Mouse (Mus musculus) forebrain, postnatal 0 days (tissue): ENCODE measurements at regions not wholly inside any gene's neighbourhood (a gene's known extent, or its start where the extent isn't known, plus 50 kb on each side); places are given as distances from the start of the nearest gene placed in this dataset.
A peak's percentile ranks its signal among the peaks of the same experiment; 100 is the strongest.

ENCODE experiments used
- ATAC-seq: fragments of 200-750 bp; cut with Nextera tagmentation; 2 replicates; pipeline ENCODE4 v1.8.0; 2017; ENCODE audit warnings: mild to moderate bottlenecking, moderate library complexity
- DNase-seq: peaks from one replicate; pipeline ENCODE4 v3.0.0-alpha.2; 2015
- H3K27ac ChIP-seq: fragments of 300-500 bp; sonication (generic); 2 replicates; pipeline ENCODE4 v1.5.1; 2014; ENCODE audit warnings: low read depth, mild to moderate bottlenecking, antibody characterized with exemption, low read length, moderate library complexity, mixed read lengths
- H3K27me3 ChIP-seq: fragments of 300-500 bp; sonication (generic); 2 replicates; pipeline ENCODE4 v1.6.1; 2014; ENCODE audit warnings: mild to moderate bottlenecking, low read length, mixed read lengths; ENCODE audit not compliant: insufficient read depth
- H3K36me3 ChIP-seq: fragments of 300-500 bp; sonication (generic); 2 replicates; pipeline ENCODE4 v1.6.1; 2014; ENCODE audit warnings: mild to moderate bottlenecking, moderate library complexity; ENCODE audit not compliant: insufficient read depth
- H3K4me1 ChIP-seq: fragments of 300-500 bp; sonication (generic); 2 replicates; pipeline ENCODE4 v1.6.1; 2014; ENCODE audit warnings: antibody characterized with exemption; ENCODE audit not compliant: insufficient read depth
- H3K4me2 ChIP-seq: fragments of 300-500 bp; sonication (generic); 2 replicates; pipeline ENCODE4 v1.6.1; 2014; ENCODE audit warnings: low read depth, mild to moderate bottlenecking, moderate library complexity
- H3K4me3 ChIP-seq: fragments of 300-500 bp; sonication (generic); 2 replicates; pipeline ENCODE4 v1.5.1; 2014; ENCODE audit warnings: low read depth, low read length, mixed read lengths
- H3K9ac ChIP-seq: fragments of 300-500 bp; sonication (generic); 2 replicates; pipeline ENCODE4 v1.6.1; 2014; ENCODE audit warnings: mild to moderate bottlenecking
- H3K9me3 ChIP-seq: fragments of 300-500 bp; sonication (generic); 2 replicates; pipeline ENCODE4 v1.6.1; 2016; ENCODE audit warnings: low read length
- CTCF ChIP-seq: sonication (generic); IDR thresholded peaks from 2 replicates; pipeline ENCODE4 v1.5.1; 2016; ENCODE audit warnings: antibody characterized with exemption, control low read depth, low read depth
- WGBS: fragments of 180-500 bp; shearing (Covaris S2); extraction: QIAGEN DNeasy Blood & Tissue Kit; methylation state at CpG from one replicate; pipeline ENCODE4 v1.1.7; 2014; 5-methylcytosine and 5-hydroxymethylcytosine counted together

- Histone ChIP-seq H3K36me3 (no peaks in the 10 kb centered on the region), H3K9me3 (0 out of 2 replicates have a peak, but pooled peaks cover 3% of the 10 kb centered on the region), H3K4me3 (no peak overlapping the region), H3K4me2 (no peak overlapping the region), H3K27me3 (no peaks in the 10 kb centered on the region), H3K9ac (no peak overlapping the region), H3K4me1 (no peaks in the 10 kb centered on the region), H3K27ac (no peak overlapping the region)
- ATAC-seq (no peak), DNase-seq (no peak)
- 80% methylated on average over 7 of the region's 7 CpGs for WGBS
- TF ChIP-seq CTCF, result no peak
Measured at GRCm38 (mm10) chr15:59845158-59845739, 171.2 kb downstream of the 4933412E24Rik start.

- no peaks in the 10 kb centered on the region for H3K9me3 ChIP-seq
- H3K36me3 ChIP-seq, result no peaks in the 10 kb centered on the region
- WGBS, result 88% methylated on average over 5 of the region's 5 CpGs
- no peak overlapping the region for H3K27ac ChIP-seq
- no peak for TF ChIP-seq CTCF
- no peaks in the 10 kb centered on the region for H3K4me1 ChIP-seq
- DNase-seq, result no peak
- H3K27me3 ChIP-seq, result no peaks in the 10 kb centered on the region
- no peak overlapping the region for H3K4me3 ChIP-seq
- H3K4me2 ChIP-seq, result no peak overlapping the region
- H3K9ac ChIP-seq, result no peak overlapping the region
- ATAC-seq, result no peak
Measured at GRCm38 (mm10) chr15:59836631-59837030, 179.8 kb downstream of the 4933412E24Rik start.

- 81% methylated on average over 3 of the region's 3 CpGs for WGBS
- Histone ChIP-seq H3K27ac (no peak overlapping the region), H3K9ac (no peak overlapping the region), H3K9me3 (no peaks in the 10 kb centered on the region), H3K27me3 (no peaks in the 10 kb centered on the region), H3K4me2 (no peak overlapping the region), H3K36me3 (no peaks in the 10 kb centered on the region), H3K4me3 (no peak overlapping the region), H3K4me1 (no peaks in the 10 kb centered on the region)
- no peak for DNase-seq
- TF ChIP-seq CTCF, result no peak
- no peak for ATAC-seq
Measured at GRCm38 (mm10) chr15:59833232-59833631, 183.2 kb downstream of the 4933412E24Rik start.

GRCm38 (mm10) chr15:59831481-59831880 lies 184.9 kb downstream of the 4933412E24Rik start:
- WGBS, result 88% methylated on average over 2 of the region's 2 CpGs

GRCm38 (mm10) chr15:59830553-59831462 lies 185.6 kb downstream of the 4933412E24Rik start:
- no peak for ATAC-seq
- no peak overlapping the region for H3K9ac ChIP-seq

More at GRCm38 (mm10) chr15:59831481-59831880, 184.9 kb downstream of the 4933412E24Rik start:
- ATAC-seq (no peak), DNase-seq (no peak)
- no peak overlapping the region for H3K4me3 ChIP-seq
- H3K4me2 ChIP-seq, result no peak overlapping the region
- no peaks in the 10 kb centered on the region for H3K4me1 ChIP-seq
- TF ChIP-seq CTCF, result no peak
- no peak overlapping the region for H3K9ac ChIP-seq
- H3K27ac ChIP-seq, result no peak overlapping the region
- no peaks in the 10 kb centered on the region for H3K36me3 ChIP-seq
- no peaks in the 10 kb centered on the region for H3K9me3 ChIP-seq
- H3K27me3 ChIP-seq, result no peaks in the 10 kb centered on the region

GRCm38 (mm10) chr15:59828421-59828820 lies 188.0 kb downstream of the 4933412E24Rik start:
- Histone ChIP-seq H3K4me2 (peak overlapping the region; percentile 17; the same call in 1 of the 2 replicates), H3K27me3 (no peaks in the 10 kb centered on the region), H3K9ac (no peak overlapping the region), H3K9me3 (no peaks in the 10 kb centered on the region), H3K27ac (no peak overlapping the region), H3K4me3 (no peak overlapping the region), H3K36me3 (no peaks in the 10 kb centered on the region), H3K4me1 (no peaks in the 10 kb centered on the region)
- ATAC-seq (peak; percentile 87), DNase-seq (peak; percentile 82)
- TF ChIP-seq CTCF, result peak; percentile 91
- 17% methylated on average over 5 of the region's 5 CpGs for WGBS

More at GRCm38 (mm10) chr15:59830553-59831462, 185.6 kb downstream of the 4933412E24Rik start:
- TF ChIP-seq CTCF, result no peak
- Histone ChIP-seq H3K27me3 (no peaks in the 10 kb centered on the region), H3K4me1 (no peaks in the 10 kb centered on the region), H3K36me3 (no peaks in the 10 kb centered on the region), H3K27ac (no peak overlapping the region), H3K4me2 (no peak overlapping the region), H3K4me3 (no peak overlapping the region), H3K9me3 (no peaks in the 10 kb centered on the region)
- 89% methylated on average over 17 of the region's 17 CpGs for WGBS
- no peak for DNase-seq
